Mouse (Mus musculus): Measurements from ENCODE around the gene Cfap99. TPM values are rescaled to one million over a fixed set of nuclear protein-coding genes. Genes with fewer than 3 reads are reported as not detected.

The Cfap99 gene
- polyA plus RNA-seq, 1 experiment from 2014 or later: not detected

GRCm38 (mm10) chr5:34287001-34287837 is 1.2 kb upstream of the Cfap99 start:
- Histone ChIP-seq H3K4me1 (ENCODE audit: control insufficient read depth, insufficient read depth, low read length) (peaks cover 12% of the 10 kb centered on the region; the same call in 1 of the 2 replicates), H3K27me3 (replicated peaks; ENCODE audit: control insufficient read depth, insufficient read depth, low read length) (peaks cover 40% of the 10 kb centered on the region), H3K9ac (ENCODE audit: low read depth, low read length) (no peak overlapping the region), H3K36me3 (ENCODE audit: control insufficient read depth, insufficient read depth, low read length) (no peaks in the 10 kb centered on the region), H3K4me3 (ENCODE audit: low read length) (peak overlapping the region; percentile 53), H3K27ac (ENCODE audit: low read length) (no peak overlapping the region), H3K4me2 (ENCODE audit: low read depth, low read length) (peak overlapping the region; percentile 91), H3K9me3 (ENCODE audit: control insufficient read depth, low read length) (no peaks in the 10 kb centered on the region)
- under 1% methylated on average over 54 of the region's 54 CpGs for WGBS
- ATAC-seq: no peak

DNA sequence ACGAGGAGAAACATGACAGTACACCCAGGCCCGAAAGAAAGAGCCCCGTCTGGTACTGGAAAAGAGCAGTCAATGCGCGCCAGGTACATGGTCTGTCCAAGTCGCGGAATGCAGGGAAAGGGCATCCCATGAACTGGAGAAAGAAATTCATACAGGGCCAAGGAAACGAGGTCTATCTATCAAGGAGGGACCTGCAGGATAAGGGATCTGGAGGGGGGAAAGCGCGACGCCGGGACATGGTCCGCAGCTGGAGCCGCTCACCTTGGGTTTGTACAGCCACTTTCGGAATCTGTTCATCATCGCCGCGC is 608 bp upstream of the Cfap99 start:
- Histone ChIP-seq H3K27me3 (replicated peaks; ENCODE audit: control insufficient read depth, insufficient read depth, low read length) (peaks cover 40% of the 10 kb centered on the region), H3K27ac (ENCODE audit: low read length) (no peak overlapping the region), H3K9ac (ENCODE audit: low read depth, low read length) (no peak overlapping the region), H3K4me2 (ENCODE audit: low read depth, low read length) (peak overlapping the region; percentile 91), H3K9me3 (ENCODE audit: control insufficient read depth, low read length) (no peaks in the 10 kb centered on the region), H3K4me3 (ENCODE audit: low read length) (peak overlapping the region; percentile 53), H3K36me3 (ENCODE audit: control insufficient read depth, insufficient read depth, low read length) (no peaks in the 10 kb centered on the region), H3K4me1 (ENCODE audit: control insufficient read depth, insufficient read depth, low read length) (peaks cover 12% of the 10 kb centered on the region; the same call in 1 of the 2 replicates)
- WGBS: under 1% methylated on average over 18 of the region's 18 CpGs
- peak; percentile 12; the same call in 1 of the 2 replicates for ATAC-seq

DNA sequence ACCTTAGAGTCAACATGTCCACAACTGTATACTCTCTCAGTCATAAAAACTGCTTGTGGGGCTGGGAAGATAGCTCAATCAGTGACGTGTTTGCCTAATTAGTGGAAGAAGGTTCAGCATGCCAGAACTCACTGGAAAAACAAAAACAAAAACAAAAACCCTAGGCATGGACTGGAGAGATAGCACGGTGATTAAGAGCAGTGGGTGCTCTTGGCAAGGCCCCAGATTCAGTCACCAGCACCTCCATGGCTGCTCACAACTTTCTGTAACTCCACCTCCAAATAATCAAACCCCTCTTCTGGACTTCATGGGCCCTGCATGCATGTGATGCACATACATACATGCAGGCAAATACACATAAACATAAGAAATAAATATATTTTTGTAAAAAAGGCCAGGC is 886 bp downstream of the Cfap99 start:
- H3K4me3 ChIP-seq (ENCODE audit: low read length): no peak overlapping the region
- H3K27ac ChIP-seq (ENCODE audit: low read length): no peak overlapping the region
- H3K4me1 ChIP-seq (ENCODE audit: control insufficient read depth, insufficient read depth, low read length): peaks cover 13% of the 10 kb centered on the region; the same call in 1 of the 2 replicates
- H3K36me3 ChIP-seq (ENCODE audit: control insufficient read depth, insufficient read depth, low read length): no peaks in the 10 kb centered on the region
- ATAC-seq: no peak
- peaks cover 40% of the 10 kb centered on the region for H3K27me3 ChIP-seq (replicated peaks; ENCODE audit: control insufficient read depth, insufficient read depth, low read length)
- no peak overlapping the region for H3K4me2 ChIP-seq (ENCODE audit: low read depth, low read length)
- H3K9ac ChIP-seq (ENCODE audit: low read depth, low read length): no peak overlapping the region
- no peaks in the 10 kb centered on the region for H3K9me3 ChIP-seq (ENCODE audit: control insufficient read depth, low read length)
- WGBS: 63% methylated on average over 2 of the region's 2 CpGs

GRCm38 (mm10) chr5:34293363-34293762 is 5.0 kb downstream of the Cfap99 start:
- H3K4me1 ChIP-seq (ENCODE audit: control insufficient read depth, insufficient read depth, low read length): peaks cover 5% of the 10 kb centered on the region; the same call in 1 of the 2 replicates
- H3K27ac ChIP-seq (ENCODE audit: low read length): no peak overlapping the region
- 81% methylated on average over 6 of the region's 6 CpGs for WGBS
- H3K4me3 ChIP-seq (ENCODE audit: low read length): no peak overlapping the region
- no peak overlapping the region for H3K9ac ChIP-seq (ENCODE audit: low read depth, low read length)
- no peak for ATAC-seq
- H3K36me3 ChIP-seq (ENCODE audit: control insufficient read depth, insufficient read depth, low read length): no peaks in the 10 kb centered on the region
- H3K9me3 ChIP-seq (ENCODE audit: control insufficient read depth, low read length): no peaks in the 10 kb centered on the region
- H3K27me3 ChIP-seq (replicated peaks; ENCODE audit: control insufficient read depth, insufficient read depth, low read length): peaks cover 13% of the 10 kb centered on the region
- H3K4me2 ChIP-seq (ENCODE audit: low read depth, low read length): no peak overlapping the region

DNA sequence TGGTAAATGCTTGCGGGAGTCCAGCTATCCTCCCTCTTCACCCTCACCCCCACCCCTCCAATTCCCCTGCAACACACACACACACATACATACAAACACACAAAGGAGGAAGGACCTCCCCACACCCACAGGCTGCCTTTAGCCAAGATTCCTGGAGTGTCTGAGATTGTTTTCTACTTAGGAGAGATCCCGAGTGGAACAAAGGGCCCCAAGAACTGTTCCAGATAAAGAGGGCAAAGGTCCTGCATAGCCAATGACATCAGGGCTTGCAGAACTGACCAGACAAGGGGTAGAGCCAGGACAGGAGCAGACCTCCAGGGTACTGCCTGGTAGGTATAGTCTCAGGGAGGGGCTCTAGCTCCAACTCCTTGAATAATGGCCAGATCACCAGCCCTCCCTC is 6.3 kb downstream of the Cfap99 start:
- H3K27me3 ChIP-seq (replicated peaks; ENCODE audit: control insufficient read depth, insufficient read depth, low read length): peaks cover 1% of the 10 kb centered on the region; the same call in 1 of the 2 replicates
- H3K9me3 ChIP-seq (ENCODE audit: control insufficient read depth, low read length): no peaks in the 10 kb centered on the region
- no peak overlapping the region for H3K9ac ChIP-seq (ENCODE audit: low read depth, low read length)
- ATAC-seq: peak; percentile 82
- 29% methylated on average over 2 of the region's 2 CpGs for WGBS
- H3K4me3 ChIP-seq (ENCODE audit: low read length): no peak overlapping the region
- H3K4me2 ChIP-seq (ENCODE audit: low read depth, low read length): no peak overlapping the region
- H3K36me3 ChIP-seq (ENCODE audit: control insufficient read depth, insufficient read depth, low read length): no peaks in the 10 kb centered on the region
- H3K4me1 ChIP-seq (ENCODE audit: control insufficient read depth, insufficient read depth, low read length): peaks cover 5% of the 10 kb centered on the region; the same call in 1 of the 2 replicates
- no peak overlapping the region for H3K27ac ChIP-seq (ENCODE audit: low read length)

DNA sequence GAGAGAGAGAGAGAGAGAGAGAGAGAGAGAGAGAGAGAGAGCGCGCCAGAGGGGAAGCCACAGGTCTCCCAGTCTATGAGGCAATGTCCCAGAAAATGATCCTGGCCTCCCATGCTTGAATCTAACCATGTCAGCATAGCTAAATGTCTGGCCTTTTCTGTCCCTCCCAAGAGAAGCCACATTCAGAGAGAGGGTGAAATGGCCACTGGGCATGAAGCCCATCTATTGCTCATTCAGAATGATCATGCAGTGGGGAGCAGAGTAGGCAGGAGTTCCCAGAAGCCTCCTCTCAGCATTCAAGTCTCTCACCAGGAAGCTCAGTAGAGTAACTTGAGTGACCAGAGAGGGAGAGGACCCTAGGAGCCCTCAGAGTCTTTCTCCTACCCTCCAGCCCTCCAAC is 6.7 kb downstream of the Cfap99 start:
- peaks cover 5% of the 10 kb centered on the region; the same call in 1 of the 2 replicates for H3K4me1 ChIP-seq (ENCODE audit: control insufficient read depth, insufficient read depth, low read length)
- H3K9me3 ChIP-seq (ENCODE audit: control insufficient read depth, low read length): no peaks in the 10 kb centered on the region
- WGBS: 88% methylated on average over 2 of the region's 2 CpGs
- no peaks in the 10 kb centered on the region for H3K27me3 ChIP-seq (replicated peaks; ENCODE audit: control insufficient read depth, insufficient read depth, low read length)
- H3K27ac ChIP-seq (ENCODE audit: low read length): no peak overlapping the region
- H3K9ac ChIP-seq (ENCODE audit: low read depth, low read length): no peak overlapping the region
- no peak overlapping the region for H3K4me2 ChIP-seq (ENCODE audit: low read depth, low read length)
- H3K36me3 ChIP-seq (ENCODE audit: control insufficient read depth, insufficient read depth, low read length): no peaks in the 10 kb centered on the region
- no peak overlapping the region for H3K4me3 ChIP-seq (ENCODE audit: low read length)
- peak; percentile 54; the same call in 1 of the 2 replicates for ATAC-seq

DNA sequence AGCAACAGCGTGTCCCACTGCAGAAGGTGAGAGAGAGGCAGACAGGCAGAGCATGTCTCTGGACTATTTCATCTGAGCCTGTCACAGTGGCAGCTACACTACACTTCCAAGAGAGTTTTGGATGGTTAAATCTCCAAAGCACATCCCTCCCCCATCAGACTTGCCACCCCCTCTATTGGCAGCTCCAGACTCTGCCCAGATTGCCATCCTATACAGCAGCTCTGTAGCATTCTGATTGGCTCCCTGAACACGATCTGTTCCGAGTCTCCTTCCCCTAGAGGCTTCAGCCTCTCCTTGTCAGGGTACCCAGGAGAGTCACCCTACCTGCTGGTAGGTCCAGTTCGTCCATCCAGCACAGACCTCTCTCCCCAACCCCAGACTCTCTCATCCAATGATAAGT is 9.7 kb downstream of the Cfap99 start:
- Histone ChIP-seq H3K4me1 (ENCODE audit: control insufficient read depth, insufficient read depth, low read length) (peaks cover 5% of the 10 kb centered on the region; the same call in 1 of the 2 replicates), H3K9me3 (ENCODE audit: control insufficient read depth, low read length) (no peaks in the 10 kb centered on the region), H3K27me3 (replicated peaks; ENCODE audit: control insufficient read depth, insufficient read depth, low read length) (no peaks in the 10 kb centered on the region), H3K4me2 (ENCODE audit: low read depth, low read length) (no peak overlapping the region), H3K4me3 (ENCODE audit: low read length) (no peak overlapping the region), H3K27ac (ENCODE audit: low read length) (no peak overlapping the region), H3K36me3 (ENCODE audit: control insufficient read depth, insufficient read depth, low read length) (no peaks in the 10 kb centered on the region), H3K9ac (ENCODE audit: low read depth, low read length) (no peak overlapping the region)
- ATAC-seq: no peak
- 51% methylated on average over 4 of the region's 4 CpGs for WGBS

DNA sequence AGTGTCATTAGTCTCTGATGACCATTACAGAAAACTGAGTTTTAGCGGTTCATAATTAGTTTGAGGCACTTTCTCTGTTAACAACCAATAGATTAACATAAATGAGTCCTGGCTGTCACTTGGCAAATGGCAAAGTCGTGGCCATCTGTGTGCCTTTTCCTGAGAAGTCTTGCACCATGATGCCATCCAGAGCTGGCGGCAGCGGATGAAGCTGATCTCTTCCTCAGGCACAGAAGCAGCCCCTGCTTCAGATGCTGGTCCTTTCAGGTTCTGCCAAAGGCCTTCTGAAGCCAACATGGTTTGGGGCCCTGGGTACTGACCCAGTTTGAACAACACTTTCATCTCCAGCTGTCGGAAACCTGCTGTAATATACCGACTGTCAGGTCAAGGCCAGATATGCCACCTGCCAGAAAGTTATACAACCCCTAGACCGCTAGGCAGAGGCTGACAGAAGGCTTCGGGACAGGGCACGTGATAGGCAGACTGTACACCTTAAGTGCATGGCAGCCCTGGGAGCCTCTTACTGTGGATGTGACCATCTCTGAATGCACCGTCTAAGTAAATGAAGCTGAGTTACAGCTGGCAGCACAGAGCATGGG is 10.6 kb downstream of the Cfap99 start:
- H3K9me3 ChIP-seq (ENCODE audit: control insufficient read depth, low read length): no peaks in the 10 kb centered on the region
- no peak for ATAC-seq

DNA sequence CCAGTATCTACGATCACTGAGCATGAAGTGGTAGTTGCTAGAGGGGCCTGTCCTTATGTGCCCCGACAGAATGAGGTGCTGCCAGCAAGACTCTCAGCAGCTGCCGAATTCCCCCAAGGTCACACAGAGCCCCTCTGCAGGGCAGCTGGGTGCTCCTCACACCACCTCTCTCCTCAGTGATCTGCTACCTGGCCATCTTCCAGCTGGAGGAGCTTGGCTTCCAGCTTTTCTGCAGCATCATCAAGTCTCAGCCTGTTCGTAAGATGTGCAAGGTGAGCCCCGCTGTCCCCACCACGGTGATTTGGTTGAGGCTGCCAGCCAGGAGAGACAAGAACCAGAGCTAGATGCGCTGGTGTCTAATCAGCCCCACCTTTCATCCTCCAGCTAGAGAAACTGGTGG is 14.0 kb downstream of the Cfap99 start:
- Histone ChIP-seq H3K4me3 (ENCODE audit: low read length) (no peak overlapping the region), H3K9me3 (ENCODE audit: control insufficient read depth, low read length) (no peaks in the 10 kb centered on the region), H3K27ac (ENCODE audit: low read length) (no peak overlapping the region), H3K27me3 (replicated peaks; ENCODE audit: control insufficient read depth, insufficient read depth, low read length) (no peaks in the 10 kb centered on the region), H3K4me2 (ENCODE audit: low read depth, low read length) (no peak overlapping the region), H3K36me3 (ENCODE audit: control insufficient read depth, insufficient read depth, low read length) (no peaks in the 10 kb centered on the region), H3K4me1 (ENCODE audit: control insufficient read depth, insufficient read depth, low read length) (no peaks in the 10 kb centered on the region), H3K9ac (ENCODE audit: low read depth, low read length) (no peak overlapping the region)
- no peak for ATAC-seq
- WGBS: 65% methylated on average over 7 of the region's 7 CpGs

More for the DNA sequence above, 10.6 kb downstream of the Cfap99 start:
- H3K27me3 ChIP-seq (replicated peaks; ENCODE audit: control insufficient read depth, insufficient read depth, low read length): no peaks in the 10 kb centered on the region
- 81% methylated on average over 10 of the region's 10 CpGs for WGBS
- no peaks in the 10 kb centered on the region for H3K36me3 ChIP-seq (ENCODE audit: control insufficient read depth, insufficient read depth, low read length)
- H3K9ac ChIP-seq (ENCODE audit: low read depth, low read length): no peak overlapping the region
- H3K4me1 ChIP-seq (ENCODE audit: control insufficient read depth, insufficient read depth, low read length): peaks cover 5% of the 10 kb centered on the region; the same call in 1 of the 2 replicates
- H3K4me2 ChIP-seq (ENCODE audit: low read depth, low read length): no peak overlapping the region
- no peak overlapping the region for H3K4me3 ChIP-seq (ENCODE audit: low read length)
- H3K27ac ChIP-seq (ENCODE audit: low read length): no peak overlapping the region
